Mouse (Mus musculus): ENCODE measurements around the gene Ppp1r1a. TPM values are rescaled to one million over a fixed set of nuclear protein-coding genes. Genes with fewer than 3 reads are reported as not detected.

Ppp1r1a gene
- polyA plus RNA-seq, 1 experiment from 2014 or later, result 6.5 TPM

Other genes starting within 250 kb of the Ppp1r1a start
- gene Gpr84, start 227.4 kb downstream of the Ppp1r1a start, polyA plus RNA-seq (2016; fragmentation: Nextera tagmentation; extraction: Ambion mirVana), result 0.28 and 0.30 TPM in 2 replicates
- 22.1 and 22.8 TPM in 2 replicates for gene Zfp385a, start 197.9 kb downstream of the Ppp1r1a start, polyA plus RNA-seq (2016; fragmentation: Nextera tagmentation; extraction: Ambion mirVana)
- gene Itga5, start 171.2 kb downstream of the Ppp1r1a start, polyA plus RNA-seq (2016; fragmentation: Nextera tagmentation; extraction: Ambion mirVana), result 33.5 and 36.6 TPM in 2 replicates
- gene Gtsf1, start 107.5 kb downstream of the Ppp1r1a start, polyA plus RNA-seq (2016; fragmentation: Nextera tagmentation; extraction: Ambion mirVana), result not detected in 2 replicates
- not detected in 2 replicates for gene Gtsf2, start 89.5 kb downstream of the Ppp1r1a start, polyA plus RNA-seq (2016; fragmentation: Nextera tagmentation; extraction: Ambion mirVana)
- 1.1 and 1.4 TPM in 2 replicates for gene Nckap1l, start 84.2 kb downstream of the Ppp1r1a start, polyA plus RNA-seq (2016; fragmentation: Nextera tagmentation; extraction: Ambion mirVana)
- 2.0 and 2.9 TPM in 2 replicates for gene Pde1b, start 35.0 kb downstream of the Ppp1r1a start, polyA plus RNA-seq (2016; fragmentation: Nextera tagmentation; extraction: Ambion mirVana)
- not detected in 2 replicates for gene Glycam1, start 27.1 kb upstream of the Ppp1r1a start, polyA plus RNA-seq (2016; fragmentation: Nextera tagmentation; extraction: Ambion mirVana)
- gene Mucl1, start 217.5 kb upstream of the Ppp1r1a start, polyA plus RNA-seq (2016; fragmentation: Nextera tagmentation; extraction: Ambion mirVana), result not detected in 2 replicates

Data from limb, embryonic 10.5 days (tissue).